Mouse (Mus musculus) heart, adult 2 months (tissue): ENCODE results near the gene Errfi1.

ENCODE experiments used
- CTCF ChIP-seq: fragments of 200-600 bp; IDR thresholded peaks from 2 replicates; pipeline ENCODE4 v1.8.1; 2022; ENCODE audit warnings: antibody characterized with exemption, mild to moderate bottlenecking, moderate library complexity
- EP300 ChIP-seq: fragments of 200-500 bp; IDR thresholded peaks from 2 replicates; pipeline ENCODE4 v1.6.1; 2011; ENCODE audit warnings: low read depth, low read length, control low read depth; ENCODE audit not compliant: insufficient read depth
- POLR2A ChIP-seq: fragments of 200-500 bp; IDR thresholded peaks from 2 replicates; pipeline ENCODE4 v1.6.1; 2011; ENCODE audit warnings: mild to moderate bottlenecking, low read depth, low read length, control low read depth; ENCODE audit not compliant: insufficient read depth

DNA sequence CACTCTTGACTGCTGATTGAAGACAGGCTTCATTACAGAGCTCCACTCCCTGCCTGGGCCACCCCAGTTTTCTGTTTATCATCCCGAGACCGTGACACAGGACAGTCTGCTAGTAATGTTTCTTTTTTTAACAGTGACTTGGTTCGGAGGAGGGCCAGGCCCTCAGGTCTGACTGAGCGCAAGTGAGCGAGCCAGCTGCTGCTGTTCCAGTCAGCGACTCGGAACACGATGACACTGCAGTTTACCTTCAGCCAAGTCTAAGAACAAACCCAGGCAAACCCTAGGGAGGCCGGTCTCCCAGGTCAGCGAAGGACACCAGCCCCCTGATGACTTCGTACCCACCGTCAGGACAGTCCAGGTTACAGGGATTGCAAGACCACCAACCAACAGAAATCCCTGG lies 48.3 kb downstream of the Errfi1 start:
- peak; percentile 0; the same call in 1 of the 2 replicates for TF ChIP-seq CTCF
- TF ChIP-seq POLR2A = 0 out of 2 replicates have a peak, but pooled peaks have one; percentile 17
- TF ChIP-seq EP300 = no peak
